Mouse (Mus musculus) ovary, postnatal 14 days (tissue): ENCODE data around the gene Clmp.
A peak's percentile ranks its signal among the peaks of the same experiment; 100 is the strongest.
"Not testable (repeated sequence)": the region's sequence is repeated elsewhere in the genome, so short reads cannot be mapped to it uniquely, and the experiment has no call there.

ENCODE experiments used
- DNase-seq: peaks from one replicate; pipeline ENCODE4 v3.0.0; 2022; ENCODE audit warnings: low spot score

Gene Clmp

GRCm38 (mm10) chr9:40801614-40802532 lies 116.1 kb downstream of the Clmp start:
- DNase-seq, result not testable (repeated sequence)

- DNase-seq, result not testable (repeated sequence)
Observed at GRCm38 (mm10) chr9:40802533-40802875, 116.7 kb downstream of the Clmp start.

- DNase-seq, result not testable (repeated sequence)
Observed at GRCm38 (mm10) chr9:40804576-40804975, 118.8 kb downstream of the Clmp start.

GRCm38 (mm10) chr9:40805263-40805662 lies 119.5 kb downstream of the Clmp start:
- peak; percentile 63 for DNase-seq

GRCm38 (mm10) chr9:40806440-40807288 lies 120.9 kb downstream of the Clmp start:
- no peak for DNase-seq

GRCm38 (mm10) chr9:40807289-40807920 lies 121.6 kb downstream of the Clmp start:
- DNase-seq, result no peak

- no peak for DNase-seq
Observed at GRCm38 (mm10) chr9:40808061-40808906, 122.5 kb downstream of the Clmp start.

- no peak for DNase-seq
Observed at GRCm38 (mm10) chr9:40808907-40809280, 123.1 kb downstream of the Clmp start.

- no peak for DNase-seq
Observed at GRCm38 (mm10) chr9:40811860-40812259, 126.1 kb downstream of the Clmp start.

GRCm38 (mm10) chr9:40814060-40814459 lies 128.3 kb downstream of the Clmp start:
- no peak for DNase-seq

GRCm38 (mm10) chr9:40817325-40818028 lies 131.7 kb downstream of the Clmp start:
- no peak for DNase-seq

- no peak for DNase-seq
Observed at GRCm38 (mm10) chr9:40825601-40826000, 139.8 kb downstream of the Clmp start.

- DNase-seq, result no peak
Observed at GRCm38 (mm10) chr9:40827366-40827765, 141.6 kb downstream of the Clmp start.

- peak; percentile 70 for DNase-seq
Observed at GRCm38 (mm10) chr9:40834569-40834968, 148.8 kb downstream of the Clmp start.
